Mouse (Mus musculus) liver, embryonic 14.5 days (tissue): Measurements from ENCODE around the gene Kctd11.

Source experiments
- CTCF ChIP-seq: IDR thresholded peaks from 2 replicates; pipeline ENCODE4 v1.5.1; 2016; ENCODE audit warnings: antibody characterized with exemption, low read depth, control low read depth
- EP300 ChIP-seq: IDR thresholded peaks from 2 replicates; pipeline ENCODE4 v1.6.1; 2016; ENCODE audit warnings: antibody characterized with exemption, low read depth

- TF ChIP-seq CTCF (no peak), EP300 (no peak)
Observed at GRCm38 (mm10) chr11:69914917-69915430, 33.8 kb upstream of the Kctd11 start.
